Mouse (Mus musculus) forebrain, embryonic 16.5 days (tissue): ENCODE measurements at regions not wholly inside any gene's neighbourhood (a gene's known extent, or its start where the extent isn't known, plus 50 kb on each side); places are given as distances from the start of the nearest gene placed in this dataset.
A peak's percentile ranks its signal among the peaks of the same experiment; 100 is the strongest.

ENCODE experiments used
- ATAC-seq: fragments of 200-750 bp; cut with Nextera tagmentation; 2 replicates; pipeline ENCODE4 v1.8.0; 2017; ENCODE audit warnings: mild to moderate bottlenecking, moderate library complexity
- H3K27ac ChIP-seq: fragments of 300-500 bp; sonication (generic); 2 replicates; pipeline ENCODE4 v1.5.1; 2014; ENCODE audit warnings: low read length, control low read depth
- H3K27me3 ChIP-seq: fragments of 300-500 bp; sonication (generic); replicated peaks from 2 replicates; pipeline ENCODE4 v1.6.1; 2014; ENCODE audit warnings: low read length; ENCODE audit not compliant: control insufficient read depth, insufficient read depth
- H3K36me3 ChIP-seq: fragments of 300-500 bp; sonication (generic); 2 replicates; pipeline ENCODE4 v1.6.1; 2014; ENCODE audit not compliant: control insufficient read depth, insufficient read depth
- H3K4me1 ChIP-seq: fragments of 300-500 bp; sonication (generic); replicated peaks from 2 replicates; pipeline ENCODE4 v1.6.1; 2014; ENCODE audit warnings: low read length; ENCODE audit not compliant: control insufficient read depth, insufficient read depth
- H3K4me2 ChIP-seq: fragments of 300-500 bp; sonication (generic); 2 replicates; pipeline ENCODE4 v1.6.1; 2014; ENCODE audit warnings: mild to moderate bottlenecking, low read length, control low read depth
- H3K4me3 ChIP-seq: fragments of 300-500 bp; sonication (generic); replicated peaks from 2 replicates; pipeline ENCODE4 v1.5.1; 2014; ENCODE audit warnings: mild to moderate bottlenecking, low read length, control low read depth
- H3K9ac ChIP-seq: fragments of 300-500 bp; sonication (generic); replicated peaks from 2 replicates; pipeline ENCODE4 v1.6.1; 2014; ENCODE audit warnings: low read depth, low read length, control low read depth
- H3K9me3 ChIP-seq: fragments of 300-500 bp; sonication (generic); 2 replicates; pipeline ENCODE4 v1.6.1; 2016; ENCODE audit warnings: low read length; ENCODE audit not compliant: control insufficient read depth
- WGBS: fragments of 180-500 bp; shearing (Covaris S2); extraction: QIAGEN DNeasy Blood & Tissue Kit; methylation state at CpG from one replicate; pipeline ENCODE4 v1.1.7; 2014; 5-methylcytosine and 5-hydroxymethylcytosine counted together

DNA sequence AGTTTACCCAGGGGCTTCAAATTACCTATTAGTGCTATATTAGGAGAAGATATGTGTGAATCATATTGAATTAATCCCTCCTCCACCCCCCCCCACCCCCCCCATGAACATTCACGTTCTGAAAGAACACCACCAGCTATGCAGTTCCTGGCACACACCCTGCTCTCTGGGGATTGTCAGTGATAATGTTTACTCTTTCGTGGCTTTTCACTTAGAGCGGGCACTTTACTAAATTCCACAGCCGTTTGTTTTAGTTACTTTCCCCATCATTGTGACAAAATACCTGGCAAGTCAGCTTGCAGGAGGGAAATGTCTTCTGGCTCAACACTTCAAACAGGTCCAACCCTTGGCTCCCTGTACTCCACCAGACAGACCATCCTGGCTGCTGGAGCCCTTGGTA lies 359.0 kb downstream of the Rps15a start:
- Histone ChIP-seq H3K4me1 (peaks cover 9% of the 10 kb centered on the region), H3K4me2 (no peak overlapping the region), H3K36me3 (no peaks in the 10 kb centered on the region), H3K9me3 (no peaks in the 10 kb centered on the region), H3K9ac (no peak overlapping the region), H3K4me3 (no peak overlapping the region), H3K27me3 (no peaks in the 10 kb centered on the region), H3K27ac (no peak overlapping the region)
- WGBS = 34% methylated on average over 4 of the region's 4 CpGs
- ATAC-seq = no peak

DNA sequence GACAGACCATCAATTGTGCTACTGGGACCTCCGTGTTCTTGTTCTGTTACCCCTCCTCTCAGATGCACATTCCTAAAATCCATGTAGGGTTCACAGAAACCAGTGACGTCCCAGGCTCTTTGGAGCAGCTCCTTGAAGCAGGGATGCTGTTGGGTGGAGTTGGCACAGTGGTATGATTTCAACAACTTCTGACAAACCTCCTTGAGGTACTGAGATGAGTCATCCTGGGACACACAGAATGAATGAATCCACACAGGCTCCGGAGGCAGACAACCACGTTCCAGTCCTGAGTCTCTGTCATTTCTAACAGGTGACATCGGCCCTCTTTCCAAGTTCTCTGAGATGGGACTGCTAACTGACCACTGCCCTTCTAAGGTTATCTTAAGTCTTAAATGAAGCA lies 360.2 kb downstream of the Rps15a start:
- H3K4me2 ChIP-seq = no peak overlapping the region
- peaks cover 9% of the 10 kb centered on the region for H3K4me1 ChIP-seq
- no peak overlapping the region for H3K4me3 ChIP-seq
- ATAC-seq = no peak
- H3K36me3 ChIP-seq = no peaks in the 10 kb centered on the region
- no peaks in the 10 kb centered on the region for H3K27me3 ChIP-seq
- H3K9me3 ChIP-seq = no peaks in the 10 kb centered on the region
- 78% methylated on average over 5 of the region's 5 CpGs for WGBS
- H3K9ac ChIP-seq = no peak overlapping the region
- H3K27ac ChIP-seq = no peak overlapping the region

DNA sequence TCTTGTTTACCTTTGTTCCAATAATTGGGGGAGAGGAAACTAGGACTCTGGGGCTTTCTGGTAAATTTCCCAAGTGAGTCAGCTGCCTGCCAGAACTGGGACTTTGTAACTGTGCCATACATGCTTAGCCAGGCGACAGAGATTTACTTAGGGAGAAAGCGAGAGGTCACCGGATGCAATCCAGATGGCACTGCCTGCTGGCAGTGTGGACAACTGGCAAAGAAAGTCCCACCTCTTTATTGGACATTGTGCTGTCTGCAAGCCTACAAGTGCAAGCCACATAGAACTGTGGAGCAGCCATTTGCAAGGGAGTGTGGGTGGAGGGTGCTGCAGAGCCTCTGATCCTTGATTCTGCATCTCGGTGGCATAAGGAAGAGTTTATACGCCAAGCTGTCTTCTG lies 362.7 kb downstream of the Rps15a start:
- ATAC-seq = peak; percentile 69
- no peak overlapping the region for H3K9ac ChIP-seq
- no peaks in the 10 kb centered on the region for H3K9me3 ChIP-seq
- H3K36me3 ChIP-seq = no peaks in the 10 kb centered on the region
- WGBS = 34% methylated on average over 5 of the region's 5 CpGs
- no peak overlapping the region for H3K4me3 ChIP-seq
- H3K4me1 ChIP-seq = peaks cover 9% of the 10 kb centered on the region
- no peak overlapping the region for H3K4me2 ChIP-seq
- no peaks in the 10 kb centered on the region; the same call in 1 of the 2 replicates for H3K27me3 ChIP-seq
- no peak overlapping the region for H3K27ac ChIP-seq

DNA sequence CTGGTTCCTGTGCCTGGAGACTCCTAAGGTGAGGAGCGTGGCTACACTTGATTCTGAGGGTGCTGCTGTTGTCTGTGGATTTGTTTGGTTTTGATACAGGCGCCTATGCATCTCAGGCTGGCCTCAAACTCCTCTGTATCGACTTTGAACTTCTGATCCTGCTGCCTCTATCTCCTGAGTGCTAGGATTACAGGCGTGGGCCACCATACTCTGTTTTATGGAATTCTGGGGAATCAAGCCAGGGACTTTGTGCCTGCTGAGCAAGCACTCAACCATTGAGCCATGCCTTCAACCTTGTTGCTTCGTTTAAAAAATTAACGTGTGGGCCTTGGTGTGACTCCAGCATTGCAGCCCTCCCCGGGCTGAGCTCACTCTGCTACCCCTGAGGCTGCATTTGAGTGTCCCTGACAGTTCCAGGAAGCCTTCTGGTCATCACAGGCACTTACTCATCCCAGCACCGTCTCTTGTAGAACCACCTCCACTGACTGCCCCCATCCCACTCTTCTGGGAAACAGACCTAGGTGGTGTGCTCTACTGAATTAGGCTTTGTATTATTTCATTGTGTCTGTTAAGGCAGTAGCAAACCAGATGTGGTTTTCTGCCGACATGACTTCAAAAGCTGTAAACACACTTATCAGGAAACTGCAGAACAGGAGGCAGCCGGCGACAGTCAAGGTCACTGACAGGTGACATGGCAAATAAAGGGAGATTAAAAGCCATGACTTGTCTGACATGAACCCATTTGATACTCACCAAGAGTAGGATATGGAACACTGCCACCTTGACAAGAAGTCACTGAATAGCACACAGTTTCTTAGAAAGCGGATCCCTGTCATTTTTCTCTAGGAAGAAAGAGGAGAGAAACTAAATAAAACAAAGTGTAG lies 363.4 kb downstream of the Rps15a start:
- no peak overlapping the region for H3K9ac ChIP-seq
- peaks cover 9% of the 10 kb centered on the region for H3K4me1 ChIP-seq
- no peaks in the 10 kb centered on the region; the same call in 1 of the 2 replicates for H3K27me3 ChIP-seq
- no peak overlapping the region for H3K4me3 ChIP-seq
- no peaks in the 10 kb centered on the region for H3K36me3 ChIP-seq
- no peak overlapping the region for H3K27ac ChIP-seq
- 76% methylated on average over 12 of the region's 12 CpGs for WGBS
- no peak overlapping the region for H3K4me2 ChIP-seq
- no peak for ATAC-seq
- H3K9me3 ChIP-seq = no peaks in the 10 kb centered on the region

DNA sequence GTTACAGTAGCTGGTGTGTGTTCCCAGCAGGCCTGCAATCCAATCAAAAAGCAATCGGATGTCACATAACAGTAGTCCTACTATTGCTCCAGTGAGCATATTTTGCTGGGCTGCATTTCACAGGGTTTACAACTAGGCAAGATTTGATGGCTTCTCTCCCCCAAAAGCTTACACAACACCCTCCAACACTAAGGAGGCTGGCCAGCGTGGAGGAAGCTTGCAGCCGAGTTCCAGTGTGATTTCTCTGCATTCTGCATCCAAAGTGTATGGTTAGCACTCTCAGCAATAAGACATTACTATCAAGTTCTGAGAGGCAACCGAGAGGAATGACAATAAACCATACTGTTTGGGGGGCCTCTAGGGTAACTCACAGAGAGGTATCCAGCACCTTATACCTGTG lies 367.2 kb downstream of the Xylt1 start:
- H3K4me1 ChIP-seq = peaks cover 3% of the 10 kb centered on the region
- no peak overlapping the region for H3K4me3 ChIP-seq
- 74% methylated on average over 4 of the region's 4 CpGs for WGBS
- ATAC-seq = no peak
- no peak overlapping the region for H3K4me2 ChIP-seq
- H3K27ac ChIP-seq = no peak overlapping the region
- no peaks in the 10 kb centered on the region for H3K9me3 ChIP-seq
- H3K36me3 ChIP-seq = no peaks in the 10 kb centered on the region
- no peaks in the 10 kb centered on the region; the same call in 1 of the 2 replicates for H3K27me3 ChIP-seq
- no peak overlapping the region for H3K9ac ChIP-seq

DNA sequence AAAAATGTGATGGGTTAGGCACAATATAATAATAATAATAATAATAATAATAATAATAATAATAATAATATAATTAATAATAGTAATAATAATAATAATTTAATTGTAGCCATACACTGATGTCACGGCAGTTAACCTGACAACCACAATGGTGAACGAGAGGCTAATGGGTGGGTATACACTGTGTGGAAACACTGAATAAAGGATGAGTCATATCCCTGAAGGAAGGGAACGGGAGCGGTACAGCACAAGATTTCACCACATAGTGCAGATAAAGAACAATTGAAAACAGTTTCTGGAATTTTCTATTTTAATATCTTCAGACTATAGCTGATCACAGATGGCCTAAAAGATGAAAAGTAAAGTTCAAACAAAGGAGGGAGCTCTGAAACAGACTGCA lies 365.6 kb downstream of the Xylt1 start:
- Histone ChIP-seq H3K4me2 (no peak overlapping the region), H3K4me3 (no peak overlapping the region), H3K9me3 (no peaks in the 10 kb centered on the region), H3K27me3 (no peaks in the 10 kb centered on the region; the same call in 1 of the 2 replicates), H3K9ac (no peak overlapping the region), H3K4me1 (no peaks in the 10 kb centered on the region), H3K36me3 (no peaks in the 10 kb centered on the region), H3K27ac (no peak overlapping the region)
- WGBS = 92% methylated on average over 4 of the region's 4 CpGs
- ATAC-seq = no peak

DNA sequence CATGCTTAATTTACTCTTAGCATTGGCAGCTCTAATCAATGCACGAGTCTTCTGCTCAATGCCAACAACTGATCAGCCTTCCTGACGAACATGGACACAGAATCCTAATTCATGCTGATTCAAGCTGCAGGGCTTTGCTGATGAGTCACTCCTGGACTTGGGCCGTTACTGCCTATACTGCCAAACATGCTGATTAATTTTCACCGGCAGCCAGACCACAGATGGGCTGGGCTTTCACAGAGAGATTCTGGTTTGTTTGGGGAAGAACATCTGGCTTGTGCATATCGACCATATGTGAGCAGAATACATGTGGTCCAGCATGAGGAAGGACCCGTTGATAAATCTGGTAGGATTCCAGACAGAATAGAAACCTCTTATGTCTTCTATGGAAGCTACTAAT lies 358.9 kb downstream of the Xylt1 start:
- WGBS = 36% methylated on average over 6 of the region's 6 CpGs
- H3K9ac ChIP-seq = no peak overlapping the region
- peak; percentile 59; the same call in 1 of the 2 replicates for ATAC-seq

DNA sequence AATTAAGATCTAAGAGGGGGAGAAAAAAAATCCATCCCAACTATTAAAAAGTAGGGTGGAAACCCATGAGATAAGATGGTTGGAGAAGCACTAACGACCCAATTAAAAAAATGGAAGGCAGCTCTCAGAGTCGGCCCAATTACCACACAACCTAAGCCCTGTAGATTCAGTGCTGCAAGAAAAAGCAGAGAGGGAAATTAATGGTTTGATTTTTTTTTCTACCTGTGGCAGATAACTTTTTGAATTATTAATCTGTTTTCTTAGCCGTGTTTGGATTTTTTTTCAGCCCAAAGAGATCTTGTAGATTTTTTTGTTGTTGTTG lies 354.9 kb downstream of the Xylt1 start:
- H3K9ac ChIP-seq = no peak overlapping the region

More for the DNA sequence above, 358.9 kb downstream of the Xylt1 start:
- no peak overlapping the region for H3K4me3 ChIP-seq
- no peak overlapping the region for H3K4me2 ChIP-seq
- H3K27me3 ChIP-seq = no peaks in the 10 kb centered on the region
- H3K4me1 ChIP-seq = peaks cover 21% of the 10 kb centered on the region
- no peaks in the 10 kb centered on the region for H3K9me3 ChIP-seq
- no peaks in the 10 kb centered on the region for H3K36me3 ChIP-seq
- H3K27ac ChIP-seq = no peak overlapping the region

DNA sequence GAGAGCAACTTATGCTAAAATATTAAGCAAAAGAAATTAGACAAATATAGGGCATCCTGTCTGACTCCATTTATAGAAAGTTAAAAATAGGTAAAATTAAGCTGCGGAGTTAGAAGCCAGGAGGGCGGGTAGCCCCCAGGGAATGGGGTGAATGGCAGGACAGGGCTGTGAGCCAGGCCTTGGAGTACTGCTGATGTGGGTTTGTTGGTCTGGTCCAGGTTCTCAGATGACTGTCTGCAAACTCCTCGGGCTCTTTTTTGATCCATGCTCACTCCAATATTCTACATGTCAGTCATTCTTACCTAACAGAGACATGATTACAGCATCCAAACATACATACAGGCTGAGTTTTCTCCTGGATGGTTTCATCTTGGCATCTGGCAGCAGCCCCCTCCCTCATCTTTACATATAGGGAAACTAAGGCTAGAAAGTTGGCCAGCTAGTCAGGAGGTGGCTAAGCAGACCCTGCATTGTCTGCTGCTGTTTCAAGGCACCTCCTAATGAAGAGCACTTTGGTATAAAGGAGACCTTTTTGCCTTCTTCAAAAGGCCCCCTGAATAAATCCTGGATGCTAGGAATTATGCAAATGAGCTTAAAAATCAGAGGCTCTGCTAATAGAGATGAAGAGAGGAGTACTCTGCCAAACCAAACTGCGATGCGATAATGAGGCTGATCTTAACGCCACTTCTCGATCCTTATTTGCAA lies 354.4 kb downstream of the Xylt1 start:
- Histone ChIP-seq H3K4me3 (no peak overlapping the region), H3K9me3 (no peaks in the 10 kb centered on the region), H3K27me3 (no peaks in the 10 kb centered on the region), H3K9ac (no peak overlapping the region; the same call in 1 of the 2 replicates), H3K27ac (peak overlapping the region; percentile 57), H3K4me1 (peaks cover 20% of the 10 kb centered on the region), H3K36me3 (no peaks in the 10 kb centered on the region), H3K4me2 (peak overlapping the region; percentile 13; the same call in 1 of the 2 replicates)
- WGBS = 17% methylated on average over 7 of the region's 7 CpGs
- ATAC-seq = peak; percentile 75

More for the DNA sequence above, 354.9 kb downstream of the Xylt1 start:
- ATAC-seq = peak; percentile 68
- 11% methylated on average over 3 of the region's 3 CpGs for WGBS
- Histone ChIP-seq H3K4me1 (peaks cover 21% of the 10 kb centered on the region), H3K9me3 (no peaks in the 10 kb centered on the region), H3K27me3 (no peaks in the 10 kb centered on the region), H3K4me2 (no peak overlapping the region), H3K4me3 (no peak overlapping the region), H3K27ac (peak overlapping the region; percentile 37; the same call in 1 of the 2 replicates), H3K36me3 (no peaks in the 10 kb centered on the region)
